Mouse (Mus musculus) spleen, adult 2 months (tissue): Measurements from ENCODE around the gene Tinagl1. TPM values are rescaled to one million over a fixed set of nuclear protein-coding genes. Genes with fewer than 3 reads are reported as not detected.

Source experiments
- DNase-seq, 2 experiments: peaks; one replicate each; pipeline versions ENCODE4 v3.0.0 to v3.0.0-alpha.2; 2012 to 2021; ENCODE audit warnings: low spot score in 2 of 2, low read depth in 1 of 2
- H3K27ac ChIP-seq: fragments of 200-500 bp; 2 replicates; pipeline ENCODE4 v1.5.1; 2012; ENCODE audit warnings: low read length, inconsistent platforms; ENCODE audit not compliant: insufficient read depth
- H3K27me3 ChIP-seq: fragments of 200-500 bp; 2 replicates; pipeline ENCODE4 v1.6.1; 2012; ENCODE audit warnings: mild to moderate bottlenecking, moderate library complexity, low read length, inconsistent platforms; ENCODE audit not compliant: control insufficient read depth, insufficient read depth
- H3K36me3 ChIP-seq: fragments of 200-500 bp; 2 replicates; pipeline ENCODE4 v1.6.1; 2012; ENCODE audit warnings: mild to moderate bottlenecking, low read length, inconsistent platforms; ENCODE audit not compliant: control insufficient read depth, insufficient read depth
- H3K4me1 ChIP-seq: fragments of 200-500 bp; 2 replicates; pipeline ENCODE4 v1.6.1; 2011; ENCODE audit warnings: inconsistent platforms; ENCODE audit not compliant: control insufficient read depth, insufficient read depth, insufficient read length
- H3K4me3 ChIP-seq: fragments of 200-500 bp; 2 replicates; pipeline ENCODE4 v1.5.1; 2011; ENCODE audit warnings: mild to moderate bottlenecking, inconsistent platforms; ENCODE audit not compliant: insufficient read depth, insufficient read length; ENCODE audit errors: extremely low read depth
- CTCF ChIP-seq: fragments of 200-500 bp; IDR thresholded peaks from 2 replicates; pipeline ENCODE4 v1.5.1; 2011; ENCODE audit warnings: mild to moderate bottlenecking, inconsistent platforms; ENCODE audit not compliant: insufficient read depth, insufficient read length, insufficient replicate concordance; ENCODE audit errors: extremely low read depth
- POLR2A ChIP-seq: fragments of 200-500 bp; IDR thresholded peaks from 2 replicates; pipeline ENCODE4 v1.6.1; 2011; ENCODE audit warnings: low read depth, low read length, inconsistent platforms
- WGBS: fragments of 180-500 bp; shearing (Covaris S2); methylation state at CpG from one replicate; pipeline ENCODE4 v1.1.7; 2018; 5-methylcytosine and 5-hydroxymethylcytosine counted together
- polyA plus RNA-seq: library from polyadenylated mRNA; depleted of rRNA; stranded (reverse); fragments of >200 nt; gene quantifications from 2 replicates; pipeline ENCODE4 v1.2.3, GENCODE M21; 2012

Gene Tinagl1
- polyA plus RNA-seq, 1 experiment: 115 TPM

DNA sequence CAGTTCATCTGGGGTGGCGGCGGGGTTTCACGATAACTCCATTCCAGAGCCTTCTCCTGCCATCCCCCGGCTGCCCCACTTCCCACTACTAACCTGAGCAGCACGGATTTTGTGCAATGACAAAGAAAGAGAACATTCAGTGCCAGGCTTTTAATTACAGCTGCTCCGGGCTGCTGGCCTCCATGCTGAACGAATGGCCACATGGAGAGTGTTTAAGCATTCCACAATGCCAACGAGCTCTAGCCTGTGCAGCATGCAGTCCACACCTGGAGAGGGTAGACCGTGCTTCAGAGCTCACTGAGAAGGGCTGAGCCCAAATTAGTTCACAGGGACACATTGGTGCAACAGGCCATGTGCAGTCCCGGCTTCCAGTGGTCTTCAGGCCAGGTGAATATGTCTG, 44.8 kb downstream of the Tinagl1 start:
- Histone ChIP-seq H3K36me3 (peaks cover 19% of the 10 kb centered on the region), H3K4me1 (no peaks in the 10 kb centered on the region), H3K27ac (no peak overlapping the region), H3K27me3 (no peaks in the 10 kb centered on the region), H3K4me3 (no peak overlapping the region)
- TF ChIP-seq POLR2A: no peak
- no peak for TF ChIP-seq CTCF
- no peak for DNase-seq
- 91% methylated on average over 10 of the region's 10 CpGs for WGBS

DNA sequence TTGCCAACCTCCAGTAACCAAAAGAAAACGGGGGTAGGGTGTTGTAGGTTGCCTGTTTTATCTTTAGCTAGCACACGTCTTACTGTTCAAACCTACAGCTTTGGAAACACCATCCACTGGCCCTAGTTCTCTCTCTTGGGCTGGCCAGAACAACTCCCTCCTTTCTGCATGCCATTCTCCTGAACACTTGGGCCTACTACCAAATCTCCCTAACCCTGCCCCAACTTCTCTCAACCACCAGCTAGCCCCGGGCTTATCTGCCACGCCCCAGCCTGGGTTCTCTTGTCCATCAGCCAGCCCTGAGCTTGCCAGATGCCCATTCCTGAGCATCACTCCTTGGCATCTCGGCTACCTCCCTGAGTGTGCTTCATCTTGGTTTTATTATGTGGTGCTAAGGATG, 46.0 kb downstream of the Tinagl1 start:
- no peak for DNase-seq
- H3K27ac ChIP-seq: no peak overlapping the region
- WGBS: 84% methylated on average over 5 of the region's 5 CpGs
- no peaks in the 10 kb centered on the region for H3K4me1 ChIP-seq
- TF ChIP-seq CTCF (no peak), POLR2A (no peak)
- H3K36me3 ChIP-seq: peaks cover 27% of the 10 kb centered on the region
- no peak overlapping the region for H3K4me3 ChIP-seq
- H3K27me3 ChIP-seq: no peaks in the 10 kb centered on the region

DNA sequence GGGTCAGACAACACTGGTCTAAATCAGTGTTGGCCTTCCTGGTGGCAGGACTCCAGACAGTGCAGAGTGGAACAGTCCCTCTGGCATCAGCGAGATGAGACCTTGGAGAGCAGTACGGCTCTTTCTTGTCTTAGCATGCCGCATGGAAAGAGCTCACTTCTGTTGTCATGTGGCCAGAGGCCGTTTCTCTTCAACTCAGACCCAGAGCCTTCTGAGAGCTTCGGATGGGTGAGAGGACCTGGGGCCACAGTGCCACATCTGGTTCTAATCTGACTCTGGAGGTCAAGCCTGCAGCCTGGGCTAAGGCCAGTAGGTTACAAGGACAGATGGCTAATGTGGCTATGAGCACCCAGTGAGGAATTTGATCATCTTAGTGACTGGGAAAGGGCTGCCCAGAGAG, 49.0 kb downstream of the Tinagl1 start:
- Histone ChIP-seq H3K4me3 (no peak overlapping the region), H3K36me3 (peaks cover 44% of the 10 kb centered on the region), H3K4me1 (no peaks in the 10 kb centered on the region), H3K27me3 (no peaks in the 10 kb centered on the region), H3K27ac (no peak overlapping the region)
- WGBS: 89% methylated on average over 5 of the region's 5 CpGs
- no peak for TF ChIP-seq CTCF
- TF ChIP-seq POLR2A: no peak
- no peak for DNase-seq

GRCm38 (mm10) chr4:130125164-130125563, 49.8 kb downstream of the Tinagl1 start:
- no peak for DNase-seq
- Histone ChIP-seq H3K36me3 (peaks cover 44% of the 10 kb centered on the region), H3K27ac (no peak overlapping the region), H3K4me1 (no peaks in the 10 kb centered on the region), H3K27me3 (no peaks in the 10 kb centered on the region), H3K4me3 (no peak overlapping the region)
- 89% methylated on average over 6 of the region's 6 CpGs for WGBS
- TF ChIP-seq POLR2A: no peak
- no peak for TF ChIP-seq CTCF

- Histone ChIP-seq H3K4me1 (no peaks in the 10 kb centered on the region), H3K27me3 (no peaks in the 10 kb centered on the region), H3K36me3 (peaks cover 44% of the 10 kb centered on the region), H3K4me3 (no peak overlapping the region), H3K27ac (no peak overlapping the region)
- 93% methylated on average over 4 of the region's 4 CpGs for WGBS
- no peak for DNase-seq
- no peak for TF ChIP-seq POLR2A
- no peak for TF ChIP-seq CTCF
Measured at GRCm38 (mm10) chr4:130124110-130124509, 50.8 kb downstream of the Tinagl1 start.

GRCm38 (mm10) chr4:130123020-130123419, 51.9 kb downstream of the Tinagl1 start:
- Histone ChIP-seq H3K4me3 (no peak overlapping the region), H3K4me1 (no peaks in the 10 kb centered on the region), H3K27ac (no peak overlapping the region), H3K27me3 (no peaks in the 10 kb centered on the region), H3K36me3 (peaks cover 44% of the 10 kb centered on the region)
- WGBS: 93% methylated on average over 5 of the region's 5 CpGs
- no peak for DNase-seq
- TF ChIP-seq CTCF (no peak), POLR2A (no peak)

DNA sequence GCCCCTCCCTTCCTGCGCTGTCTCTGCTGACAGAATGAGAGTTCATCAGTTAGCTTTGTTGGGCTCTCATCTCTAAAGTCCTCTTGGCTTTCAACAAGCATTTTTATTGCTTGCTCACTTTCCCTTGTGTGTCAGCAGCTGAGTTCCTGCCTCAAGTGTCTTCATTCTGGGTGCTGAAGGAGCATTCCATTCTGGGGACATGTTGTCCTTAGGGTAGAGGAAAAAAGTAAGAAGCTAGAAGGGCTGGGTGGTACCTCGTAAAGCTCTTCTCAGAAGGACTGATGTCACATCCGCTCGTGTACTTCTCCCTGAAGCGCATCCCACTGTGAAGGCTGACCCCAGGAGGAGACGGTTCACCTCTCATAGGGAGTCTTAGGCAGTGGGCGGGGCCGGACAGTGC, 53.4 kb downstream of the Tinagl1 start:
- H3K36me3 ChIP-seq: peaks cover 34% of the 10 kb centered on the region
- no peak overlapping the region for H3K27ac ChIP-seq
- 92% methylated on average over 8 of the region's 8 CpGs for WGBS
- no peak overlapping the region for H3K4me3 ChIP-seq
- DNase-seq: no peak
- TF ChIP-seq CTCF (no peak), POLR2A (no peak)
- H3K27me3 ChIP-seq: no peaks in the 10 kb centered on the region
- no peaks in the 10 kb centered on the region for H3K4me1 ChIP-seq
